Mouse (Mus musculus) neural tube, embryonic 14.5 days (tissue): ENCODE measurements around the gene Pramel6. TPM values are rescaled to one million over a fixed set of nuclear protein-coding genes. Genes with fewer than 3 reads are reported as not detected.
"Not testable (repeated sequence)": the region's sequence is repeated elsewhere in the genome, so short reads cannot be mapped to it uniquely, and the experiment has no call there.

ENCODE experiments used
- ATAC-seq: fragments of 200-750 bp; cut with Nextera tagmentation; 2 replicates; pipeline ENCODE4 v1.8.0; 2017; ENCODE audit warnings: low read depth, mild to moderate bottlenecking, moderate TSS enrichment, moderate library complexity
- H3K27ac ChIP-seq: fragments of 300-500 bp; sonication (generic); 2 replicates; pipeline ENCODE4 v1.5.1; 2014; ENCODE audit warnings: low read depth, mild to moderate bottlenecking, control low read depth, low read length, moderate library complexity, mixed read lengths
- H3K27me3 ChIP-seq: fragments of 300-500 bp; sonication (generic); 2 replicates; pipeline ENCODE4 v1.6.1; 2014; ENCODE audit warnings: low read length; ENCODE audit not compliant: control insufficient read depth, insufficient read depth
- H3K36me3 ChIP-seq: fragments of 300-500 bp; sonication (generic); 2 replicates; pipeline ENCODE4 v1.6.1; 2014; ENCODE audit warnings: low read length, mixed read lengths; ENCODE audit not compliant: control insufficient read depth, insufficient read depth
- H3K4me1 ChIP-seq: fragments of 300-500 bp; sonication (generic); 2 replicates; pipeline ENCODE4 v1.6.1; 2014; ENCODE audit warnings: low read length; ENCODE audit not compliant: control insufficient read depth, insufficient read depth
- H3K4me2 ChIP-seq: fragments of 300-500 bp; sonication (generic); 2 replicates; pipeline ENCODE4 v1.6.1; 2014; ENCODE audit warnings: mild to moderate bottlenecking, low read depth, low read length, control low read depth
- H3K4me3 ChIP-seq: fragments of 300-500 bp; sonication (generic); 2 replicates; pipeline ENCODE4 v1.5.1; 2014; ENCODE audit warnings: low read depth, low read length, control low read depth, mixed read lengths
- H3K9ac ChIP-seq: fragments of 300-500 bp; sonication (generic); replicated peaks from 2 replicates; pipeline ENCODE4 v1.6.1; 2014; ENCODE audit warnings: low read depth, mild to moderate bottlenecking, control low read depth, low read length, mixed read lengths
- H3K9me3 ChIP-seq: fragments of 300-500 bp; sonication (generic); 2 replicates; pipeline ENCODE4 v1.6.1; 2016; ENCODE audit warnings: low read length; ENCODE audit not compliant: control insufficient read depth
- WGBS: fragments of 180-500 bp; shearing (Covaris S2); extraction: QIAGEN DNeasy Blood & Tissue Kit; methylation state at CpG from one replicate; pipeline ENCODE4 v1.1.7; 2014; 5-methylcytosine and 5-hydroxymethylcytosine counted together
- polyA plus RNA-seq: library from polyadenylated mRNA; unstranded; fragments of >200 nt; fragmentation: Nextera tagmentation; extraction: Ambion mirVana; gene quantifications from 2 replicates; pipeline ENCODE4 v1.2.1, GENCODE M21; 2014

Gene Pramel6
- polyA plus RNA-seq = not detected in 2 replicates

DNA sequence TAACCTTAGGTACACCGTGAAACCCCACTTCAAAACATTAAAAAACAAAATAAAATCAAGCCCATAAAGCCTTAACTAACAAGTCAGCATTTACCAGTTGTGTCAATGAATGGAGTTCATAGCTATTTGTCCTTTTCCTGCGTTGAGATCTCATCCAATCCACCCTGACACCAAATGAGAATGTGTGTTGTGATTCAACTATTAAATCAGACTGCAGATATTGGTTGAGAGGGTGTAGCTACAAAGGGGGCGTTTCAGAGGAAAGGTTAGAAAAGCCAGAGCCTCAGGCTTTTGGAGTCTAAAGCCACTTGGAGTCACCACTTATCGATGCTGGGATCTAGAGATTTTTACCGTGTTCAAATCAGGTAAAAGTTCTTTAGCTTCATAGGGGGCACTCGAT is at the start of gene Pramel6:
Gene Pramel6 (plus strand): TSS at position 301 of the 400 bp plus-strand sequence.
- WGBS = 89% methylated on average over 6 of the region's 6 CpGs
- Histone ChIP-seq H3K4me3 (no peak within 1 kb of the TSS), H3K4me1 (no peaks in the 10 kb centered on the region), H3K27me3 (no peaks in the 10 kb centered on the region), H3K9ac (no peak within 1 kb of the TSS), H3K9me3 (no peaks in the 10 kb centered on the region), H3K4me2 (no peak within 1 kb of the TSS), H3K36me3 (no peaks in the 10 kb centered on the region), H3K27ac (no peak within 1 kb of the TSS)
- ATAC-seq = no peak

DNA sequence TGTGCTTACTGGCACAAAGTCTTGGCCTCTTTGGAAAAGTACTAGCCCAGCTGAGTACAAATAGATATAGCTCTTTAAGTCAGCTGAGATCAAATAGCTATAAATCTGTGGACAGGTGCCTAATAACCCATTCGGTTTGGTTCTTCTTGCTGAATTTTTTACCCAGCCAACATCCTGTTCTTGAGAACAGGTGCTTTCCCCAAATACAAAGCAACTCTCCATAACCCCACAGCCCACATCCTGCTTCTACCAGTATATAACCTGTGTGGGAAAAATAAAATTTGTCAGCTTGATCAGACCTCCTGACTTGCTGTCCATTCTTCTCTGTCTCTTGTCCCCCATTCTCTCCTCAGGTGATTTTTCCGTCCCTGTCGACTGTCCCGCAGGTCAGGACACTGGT is 44.6 kb upstream of the Pramel6 start:
- Histone ChIP-seq H3K4me2 (no peak overlapping the region), H3K27ac (no peak overlapping the region), H3K27me3 (no peaks in the 10 kb centered on the region), H3K9ac (no peak overlapping the region), H3K9me3 (no peaks in the 10 kb centered on the region), H3K36me3 (no peaks in the 10 kb centered on the region), H3K4me1 (no peaks in the 10 kb centered on the region), H3K4me3 (no peak overlapping the region)
- 93% methylated on average over 4 of the region's 4 CpGs for WGBS
- no peak for ATAC-seq

DNA sequence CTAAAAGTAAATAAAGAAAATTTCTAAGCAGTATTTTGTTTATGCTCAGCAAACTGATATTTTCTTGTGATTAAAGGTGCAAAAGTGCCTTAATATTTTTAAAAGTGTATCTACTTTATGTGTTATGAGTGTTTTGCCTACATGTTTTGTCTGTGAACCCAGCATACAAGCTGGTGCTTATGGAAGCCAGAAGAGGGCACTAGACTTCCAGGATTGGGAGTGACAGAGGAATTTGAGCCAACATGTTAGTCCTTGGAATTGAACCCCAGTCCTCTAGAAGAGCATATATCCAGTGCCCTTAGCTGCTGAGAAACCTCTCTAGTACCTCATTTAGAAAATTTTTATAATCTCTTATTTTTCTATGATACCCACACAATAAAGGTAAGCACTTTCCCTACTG is 26.2 kb upstream of the Pramel6 start:
- Histone ChIP-seq H3K4me1 (no peaks in the 10 kb centered on the region), H3K9me3 (no peaks in the 10 kb centered on the region), H3K9ac (no peak overlapping the region), H3K4me2 (no peak overlapping the region), H3K36me3 (no peaks in the 10 kb centered on the region), H3K27ac (no peak overlapping the region), H3K4me3 (no peak overlapping the region), H3K27me3 (no peaks in the 10 kb centered on the region)
- no peak for ATAC-seq

DNA sequence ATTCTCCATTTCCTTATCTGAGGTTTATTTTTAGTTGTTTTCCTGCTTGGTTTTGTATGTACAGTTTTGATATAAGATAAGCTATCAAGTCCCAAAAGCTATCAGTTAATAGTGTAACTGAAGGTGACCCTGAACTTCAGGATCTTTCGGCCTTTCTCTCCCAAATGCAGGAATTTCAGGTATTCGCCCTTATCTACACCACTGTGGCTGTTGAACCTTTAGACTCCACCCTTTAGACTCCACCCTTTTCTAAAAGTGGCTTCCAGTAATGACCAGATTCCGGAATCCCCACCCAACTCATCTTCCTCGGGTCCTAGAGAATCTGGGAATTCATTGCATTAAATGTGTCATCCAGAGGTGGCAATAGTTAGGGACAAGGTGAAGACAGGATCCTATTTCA is 25.2 kb upstream of the Pramel6 start:
- H3K9me3 ChIP-seq = no peaks in the 10 kb centered on the region
- no peak overlapping the region for H3K4me2 ChIP-seq
- no peaks in the 10 kb centered on the region for H3K4me1 ChIP-seq
- H3K27me3 ChIP-seq = no peaks in the 10 kb centered on the region
- H3K9ac ChIP-seq = no peak overlapping the region
- H3K4me3 ChIP-seq = no peak overlapping the region
- ATAC-seq = no peak
- no peaks in the 10 kb centered on the region for H3K36me3 ChIP-seq
- WGBS = 87% methylated on average over 4 of the region's 4 CpGs
- H3K27ac ChIP-seq = no peak overlapping the region

DNA sequence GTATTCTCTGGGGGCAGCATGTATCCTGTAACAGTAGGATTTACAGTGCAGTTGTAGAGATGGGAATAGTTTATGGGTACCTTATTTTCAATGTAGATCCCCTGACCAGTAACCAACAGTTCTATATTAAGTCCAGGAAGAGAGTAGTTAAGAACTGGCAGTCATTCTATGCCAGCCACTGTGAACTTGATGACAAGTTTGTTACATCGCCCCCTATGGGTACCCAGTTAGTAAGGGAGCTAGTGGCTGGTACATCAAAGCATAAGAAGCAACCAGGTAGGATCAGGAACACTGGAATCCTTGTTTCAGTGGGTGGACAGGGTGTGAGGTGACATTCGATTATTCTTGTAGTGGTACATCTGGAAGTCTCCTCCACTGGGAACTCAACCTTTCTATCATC is 24.1 kb upstream of the Pramel6 start:
- Histone ChIP-seq H3K4me2 (no peak overlapping the region), H3K36me3 (no peaks in the 10 kb centered on the region), H3K27me3 (no peaks in the 10 kb centered on the region), H3K27ac (no peak overlapping the region), H3K4me3 (no peak overlapping the region), H3K9me3 (no peaks in the 10 kb centered on the region), H3K4me1 (no peaks in the 10 kb centered on the region), H3K9ac (no peak overlapping the region)
- WGBS = 78% methylated on average over 2 of the region's 2 CpGs
- no peak for ATAC-seq

DNA sequence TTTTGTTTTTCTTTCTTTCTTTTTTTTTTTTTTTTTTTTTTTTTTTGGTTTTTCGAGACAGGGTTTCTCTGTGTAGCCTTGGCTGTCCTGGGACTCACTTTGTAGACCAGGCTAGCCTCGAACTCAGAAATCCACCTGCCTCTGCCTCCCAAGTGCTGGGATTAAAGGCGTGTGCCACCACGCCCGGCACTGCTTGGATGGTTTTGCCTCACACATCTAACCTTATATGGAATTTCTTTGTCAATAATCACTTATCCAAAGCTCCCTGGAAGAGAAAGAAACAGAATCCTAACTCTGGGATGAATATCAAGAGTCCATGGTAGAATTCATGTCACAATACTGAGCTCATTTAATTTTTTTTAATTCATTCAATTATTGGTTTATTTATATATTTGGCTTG is 9.4 kb upstream of the Pramel6 start, which contains the start of gene Pramel7:
Gene Pramel7 (minus strand): TSS at position 101 of the 400 bp plus-strand sequence.
- H3K27ac ChIP-seq, H3K36me3 ChIP-seq, ATAC-seq, H3K4me1 ChIP-seq, H3K27me3 ChIP-seq, H3K9ac ChIP-seq, H3K9me3 ChIP-seq, H3K4me3 ChIP-seq, H3K4me2 ChIP-seq: not testable (repeated sequence)
- 87% methylated on average over 4 of the region's 5 CpGs for WGBS

DNA sequence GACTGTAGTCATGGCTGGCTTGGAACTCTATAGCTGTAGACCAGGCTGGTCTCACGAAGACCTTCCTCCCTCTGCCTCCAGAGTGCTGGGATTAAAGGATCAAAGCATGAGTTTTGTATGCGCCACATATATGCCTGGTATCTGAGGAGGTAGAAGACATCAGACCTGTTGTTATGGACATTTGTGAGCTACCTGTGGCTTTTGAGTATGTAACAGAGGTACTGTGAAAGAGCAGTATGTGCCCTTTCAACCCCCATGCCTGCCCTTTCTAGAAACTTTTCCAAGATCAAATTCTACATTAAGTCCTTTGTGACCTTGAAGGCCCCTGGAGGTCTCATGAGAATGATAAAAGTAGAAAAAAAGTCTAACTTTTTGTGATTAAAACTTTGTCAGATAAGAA is 8.7 kb downstream of the Pramel6 start:
- no peak overlapping the region for H3K4me3 ChIP-seq
- no peaks in the 10 kb centered on the region for H3K4me1 ChIP-seq
- no peak overlapping the region for H3K4me2 ChIP-seq
- WGBS = 93% methylated on average over 2 of the region's 2 CpGs
- no peaks in the 10 kb centered on the region for H3K27me3 ChIP-seq
- H3K9me3 ChIP-seq = no peaks in the 10 kb centered on the region
- H3K27ac ChIP-seq = no peak overlapping the region
- H3K36me3 ChIP-seq = no peaks in the 10 kb centered on the region
- ATAC-seq = no peak
- no peak overlapping the region for H3K9ac ChIP-seq

DNA sequence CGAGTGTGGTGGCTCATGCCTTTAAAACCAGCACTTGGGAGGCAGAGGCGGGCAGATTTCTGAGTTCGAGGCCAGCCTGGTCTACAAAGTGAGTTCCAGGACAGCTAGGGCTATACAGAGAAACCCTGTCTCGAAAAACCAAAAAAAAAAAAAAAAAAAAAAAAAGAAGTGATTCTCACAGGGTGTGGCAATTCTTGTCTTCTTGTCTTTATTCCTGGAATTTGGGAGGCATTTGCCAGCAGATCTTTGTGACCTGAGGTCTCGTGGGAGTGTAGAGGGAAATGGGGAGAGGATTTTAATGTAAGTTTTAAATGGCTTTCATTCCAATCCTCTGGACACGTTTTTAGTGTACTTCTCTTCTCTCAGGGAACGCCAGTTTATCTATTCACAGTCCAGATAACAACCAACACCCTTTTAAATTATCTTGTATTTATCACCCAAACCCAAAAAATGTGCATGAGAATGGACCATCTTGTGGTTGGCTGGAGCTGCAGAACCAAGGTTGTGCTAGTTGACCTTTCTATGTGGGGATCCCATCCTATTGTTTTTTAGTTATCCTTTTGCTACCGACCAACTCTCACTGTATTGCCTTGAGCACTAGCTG is 9.2 kb downstream of the Pramel6 start:
- H3K27ac ChIP-seq = no peak overlapping the region
- H3K36me3 ChIP-seq = no peaks in the 10 kb centered on the region
- H3K4me3 ChIP-seq = no peak overlapping the region
- H3K9ac ChIP-seq = no peak overlapping the region
- ATAC-seq = no peak
- no peaks in the 10 kb centered on the region for H3K9me3 ChIP-seq
- no peaks in the 10 kb centered on the region for H3K27me3 ChIP-seq
- WGBS = 84% methylated on average over 7 of the region's 8 CpGs
- no peaks in the 10 kb centered on the region for H3K4me1 ChIP-seq
- no peak overlapping the region for H3K4me2 ChIP-seq

DNA sequence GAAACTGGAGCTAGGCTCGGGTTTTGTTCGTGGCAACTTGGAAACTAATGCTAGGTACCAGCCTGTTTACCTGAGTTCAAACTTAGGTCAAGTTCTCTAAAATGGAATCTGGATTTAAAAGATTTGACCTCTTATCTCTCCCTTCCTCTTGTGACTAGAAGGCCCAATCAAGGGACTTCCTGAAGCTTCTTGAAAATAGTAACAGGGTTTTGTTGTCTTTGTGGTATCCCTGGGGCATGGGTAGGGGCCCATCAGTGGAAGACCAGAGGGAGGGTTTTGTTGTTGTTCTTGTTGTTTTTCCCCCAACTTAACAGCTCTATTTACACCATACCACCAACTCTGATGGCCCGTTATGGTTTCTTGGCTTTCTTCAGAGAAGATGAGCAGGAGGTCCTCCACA is 10.2 kb downstream of the Pramel6 start:
- Histone ChIP-seq H3K9ac (no peak overlapping the region), H3K27ac (no peak overlapping the region), H3K4me1 (no peaks in the 10 kb centered on the region), H3K27me3 (no peaks in the 10 kb centered on the region), H3K36me3 (no peaks in the 10 kb centered on the region), H3K4me3 (no peak overlapping the region), H3K9me3 (no peaks in the 10 kb centered on the region), H3K4me2 (no peak overlapping the region)
- 94% methylated on average over 3 of the region's 3 CpGs for WGBS
- ATAC-seq = no peak
